Mouse (Mus musculus) 3T3-L1 (cell line): Measurements from ENCODE around the gene Selenof.
A peak's percentile ranks its signal among the peaks of the same experiment; 100 is the strongest.

Experiments used
- DNase-seq: peaks from one replicate; pipeline ENCODE4 v3.0.0-alpha.2; 2015; ENCODE audit warnings: low read depth, low spot score

The Selenof gene

DNA sequence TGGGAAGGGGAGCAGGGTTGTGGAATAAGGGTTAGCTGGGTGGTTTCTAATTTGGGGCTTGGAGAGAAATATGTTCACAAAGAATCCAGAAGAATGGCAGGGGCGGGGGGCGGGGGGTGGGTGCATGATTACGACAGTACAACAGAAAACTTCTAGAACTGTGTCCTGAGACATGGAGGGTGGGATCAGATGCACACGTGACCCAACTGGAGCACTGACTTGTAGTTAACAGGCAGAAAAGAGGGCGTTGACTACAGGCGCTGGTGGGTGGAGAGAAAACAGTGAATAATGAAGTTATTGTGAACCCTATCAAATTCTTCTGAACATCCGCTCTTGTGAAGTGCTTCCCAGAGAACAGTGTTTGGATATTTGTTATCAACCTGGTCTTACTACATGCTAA lies 6.2 kb upstream of the Selenof start:
- DNase-seq = no peak

- DNase-seq = peak; percentile 79
Measured at GRCm38 (mm10) chr3:144565212-144565611, 4.9 kb upstream of the Selenof start.

- DNase-seq = peak; percentile 52
Measured at GRCm38 (mm10) chr3:144568861-144569361, 1.2 kb upstream of the Selenof start.

GRCm38 (mm10) chr3:144569401-144569971 lies 618 bp upstream of the Selenof start:
- DNase-seq = peak; percentile 54

DNA sequence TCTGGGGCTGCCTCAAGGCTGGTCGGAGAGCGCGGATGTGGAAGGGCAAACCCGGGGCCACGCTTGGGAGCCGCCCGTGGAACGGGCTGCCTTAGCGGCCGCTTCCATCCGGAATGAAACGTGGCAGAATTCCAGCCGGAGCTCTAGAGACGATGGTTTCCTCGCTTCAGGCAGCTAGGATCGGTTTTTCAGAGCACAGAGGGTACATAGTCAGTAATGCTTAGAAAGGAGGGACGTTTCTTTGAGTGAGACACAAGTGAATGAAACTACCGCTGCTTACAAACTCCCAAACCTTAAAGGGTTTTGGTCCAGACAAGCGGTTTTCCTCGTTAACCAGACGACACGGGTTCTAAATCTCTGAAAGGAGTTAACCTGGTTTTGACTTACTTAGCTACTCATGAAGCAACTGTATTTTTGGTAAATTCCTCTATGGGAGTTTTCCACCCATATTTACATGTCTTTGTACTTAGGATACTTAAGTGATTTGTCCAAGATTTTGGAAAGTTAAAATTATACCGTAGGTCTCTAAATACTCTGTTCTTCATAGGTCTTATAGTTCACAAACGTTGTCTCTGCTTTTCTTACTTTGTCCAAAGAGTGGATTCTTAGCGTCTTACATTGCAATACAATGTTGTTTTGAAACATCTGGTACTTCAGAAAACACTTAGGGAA lies 848 bp downstream of the Selenof start:
- peak; percentile 82 for DNase-seq

DNA sequence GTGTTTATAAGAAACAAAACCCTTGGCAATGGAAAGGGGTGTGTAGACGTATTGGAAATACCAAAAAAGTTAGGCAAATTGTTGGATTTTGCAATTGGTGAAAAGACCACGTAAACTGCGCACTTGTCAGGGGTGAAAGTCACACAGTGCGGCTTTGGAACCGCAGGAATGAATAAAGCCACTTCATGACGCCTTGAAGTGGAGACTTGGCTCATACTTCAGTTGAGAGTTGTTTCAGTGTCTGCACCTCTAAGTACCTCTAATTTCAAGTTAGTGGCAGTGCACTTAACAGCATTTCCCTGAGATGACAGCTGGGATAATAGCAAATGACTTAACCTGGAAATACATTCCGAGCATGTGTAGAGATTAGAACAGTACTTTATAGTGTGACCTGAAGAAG lies 4.2 kb downstream of the Selenof start:
- no peak for DNase-seq

DNA sequence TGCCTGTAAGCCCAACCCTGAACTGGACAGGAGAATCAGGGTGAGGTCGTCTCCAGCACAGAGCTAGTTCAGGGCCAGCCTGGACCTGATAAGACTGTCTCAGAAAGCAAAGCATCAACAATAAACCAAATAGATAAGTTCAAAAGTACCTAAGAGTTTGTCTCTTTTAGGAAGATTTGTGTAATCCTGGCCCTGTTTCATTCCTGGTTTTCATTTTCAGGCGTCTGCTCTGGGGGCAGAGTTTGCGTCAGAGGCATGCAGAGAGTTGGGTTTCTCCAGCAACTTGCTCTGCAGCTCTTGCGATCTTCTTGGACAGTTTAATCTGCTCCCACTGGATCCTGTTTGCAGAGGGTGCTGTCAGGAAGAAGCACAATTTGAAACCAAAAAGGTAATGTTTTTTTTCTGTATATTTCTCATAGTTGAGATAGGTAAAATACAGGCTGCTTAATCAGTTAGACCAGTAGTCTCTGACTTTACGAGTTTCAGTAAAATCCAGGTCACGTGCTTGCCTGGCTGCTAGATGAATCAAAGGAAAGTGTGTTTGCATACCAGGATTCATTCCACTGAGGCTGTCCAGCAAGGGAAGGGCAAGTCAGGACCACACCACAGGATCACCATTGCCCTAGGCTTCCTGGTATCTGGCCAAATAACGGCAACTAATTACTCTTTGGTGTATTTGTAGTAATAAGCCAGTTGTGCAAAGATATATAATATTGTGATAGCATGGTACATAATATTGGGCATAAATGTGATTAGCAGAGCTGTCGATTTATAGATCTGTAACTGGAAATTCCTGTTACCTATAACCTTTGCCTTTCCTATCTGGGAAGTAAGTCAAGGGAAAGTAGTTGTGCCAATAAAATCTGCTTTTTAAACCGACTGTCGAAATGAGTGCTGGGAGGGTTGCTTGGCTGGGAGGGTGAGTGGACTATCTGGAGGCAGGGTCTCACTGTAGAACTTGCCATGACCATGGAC lies 7.5 kb downstream of the Selenof start:
- DNase-seq = peak; percentile 53

- DNase-seq = peak; percentile 78
Measured at GRCm38 (mm10) chr3:144578921-144579320, 8.8 kb downstream of the Selenof start.

DNA sequence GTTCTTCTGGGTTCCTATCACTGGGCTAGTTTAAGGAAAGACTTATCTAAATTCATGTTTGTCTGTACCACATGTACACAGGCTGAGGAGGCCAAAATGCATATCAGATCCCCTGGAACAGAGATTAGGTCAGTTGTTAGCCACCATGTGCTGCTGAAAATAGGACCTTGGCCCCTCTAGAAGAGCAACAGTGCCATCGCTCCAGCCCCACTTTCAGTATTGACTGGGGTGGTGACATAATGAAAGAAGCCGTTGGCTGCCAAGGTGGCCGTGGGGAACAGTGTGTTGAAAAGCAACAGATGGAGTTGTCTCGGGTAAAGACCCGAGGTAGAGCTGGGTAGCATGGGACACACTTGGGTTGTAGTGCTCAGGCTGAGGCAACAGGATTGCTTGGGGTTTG lies 9.7 kb downstream of the Selenof start:
- no peak for DNase-seq

- no peak for DNase-seq
Measured at GRCm38 (mm10) chr3:144580281-144580680, 10.2 kb downstream of the Selenof start.

DNA sequence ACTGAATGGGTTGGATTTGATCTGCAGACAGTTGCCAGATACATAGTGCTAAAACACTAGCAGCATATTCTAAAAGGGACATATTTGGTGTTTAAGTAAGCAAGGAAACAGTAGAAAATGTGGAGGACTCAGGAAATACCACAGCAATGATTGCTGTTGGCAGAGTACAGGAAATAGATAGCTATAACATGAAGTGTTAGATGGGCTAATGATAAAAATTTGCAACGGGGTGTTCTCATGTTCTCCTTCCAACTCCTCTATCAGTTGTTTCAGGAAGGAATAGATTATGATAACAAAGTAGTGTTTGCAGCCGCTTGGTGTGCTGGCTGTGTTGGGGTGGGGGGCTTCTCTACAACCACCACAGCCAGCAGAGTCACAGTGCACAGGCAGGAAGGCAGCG lies 11.7 kb downstream of the Selenof start:
- no peak for DNase-seq

DNA sequence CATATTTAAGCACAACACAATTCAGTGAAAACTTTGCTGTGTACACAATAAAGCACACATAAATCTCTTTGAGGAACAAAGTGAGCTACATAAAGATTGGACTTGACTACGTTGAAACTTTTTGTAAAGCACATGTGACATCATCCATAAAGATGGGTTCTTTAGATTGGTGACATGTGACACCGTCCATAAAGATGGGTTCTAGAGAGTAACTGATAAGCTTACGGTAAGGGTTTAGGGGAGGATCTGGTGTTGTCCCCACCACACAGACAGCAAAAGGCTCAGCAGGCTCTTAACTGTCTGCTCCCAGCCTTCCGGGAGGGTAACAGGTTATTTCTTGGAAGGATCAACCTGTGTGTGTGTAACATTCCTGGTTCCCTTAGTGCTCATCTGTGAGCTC lies 12.2 kb downstream of the Selenof start:
- DNase-seq = no peak

DNA sequence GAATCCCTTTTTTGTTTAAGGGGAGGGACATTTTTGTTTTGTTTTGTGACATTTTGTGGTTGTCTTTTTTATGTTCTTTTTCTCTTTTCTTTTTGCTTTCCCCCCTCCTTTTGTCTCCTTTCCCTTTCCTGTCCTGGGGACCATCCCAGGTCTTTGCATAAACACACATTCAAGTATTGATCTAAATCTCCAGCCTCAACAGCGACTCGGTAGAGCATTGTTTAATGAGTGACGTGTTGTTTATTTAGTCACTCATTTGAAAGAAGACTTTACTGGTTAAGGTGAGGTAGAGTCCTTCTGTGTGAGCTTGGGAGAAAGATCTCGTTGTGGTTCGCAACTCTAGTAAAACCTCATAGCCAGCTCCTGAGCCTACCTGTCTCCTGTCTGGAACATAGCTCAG lies 13.7 kb downstream of the Selenof start:
- DNase-seq = no peak

DNA sequence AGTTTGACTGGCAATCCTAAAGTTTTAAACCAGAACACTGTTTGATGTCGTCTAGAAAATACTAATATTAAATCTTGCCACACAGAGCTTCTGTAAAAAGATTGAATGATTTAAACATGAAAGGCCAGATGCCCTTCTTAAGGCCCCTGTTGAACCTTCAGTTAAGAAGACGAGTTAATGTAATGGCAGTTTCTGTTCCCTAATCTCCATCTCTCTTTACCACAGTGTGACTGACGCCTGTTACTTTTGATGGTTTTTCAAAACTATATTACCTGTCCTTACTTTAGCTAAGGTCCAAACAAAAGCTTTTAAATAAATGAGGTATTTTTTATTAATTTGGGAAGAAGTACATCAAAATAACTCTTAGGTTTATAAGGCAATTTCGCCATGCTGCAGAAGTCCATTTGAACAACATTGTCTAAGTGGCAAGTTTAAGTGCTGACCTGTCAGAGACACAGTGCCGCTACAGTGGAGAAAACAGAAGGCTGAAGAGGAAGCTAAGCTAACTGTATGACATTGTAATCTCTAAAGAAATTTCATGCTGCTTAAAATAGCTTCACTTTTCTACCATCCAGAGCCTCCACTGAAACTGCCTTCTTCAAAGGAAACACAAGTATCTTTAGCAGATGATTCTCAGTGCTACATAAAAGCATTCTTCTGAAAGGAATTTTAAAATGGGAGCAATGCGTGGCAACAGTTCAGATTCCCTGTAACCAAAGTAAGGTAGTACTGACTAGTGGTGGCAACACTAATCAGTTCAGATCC lies 14.9 kb downstream of the Selenof start:
- no peak for DNase-seq

- peak; percentile 22 for DNase-seq
Measured at GRCm38 (mm10) chr3:144586731-144587130, 16.6 kb downstream of the Selenof start.

- DNase-seq = peak; percentile 61
Measured at GRCm38 (mm10) chr3:144589189-144589890, 19.2 kb downstream of the Selenof start.

DNA sequence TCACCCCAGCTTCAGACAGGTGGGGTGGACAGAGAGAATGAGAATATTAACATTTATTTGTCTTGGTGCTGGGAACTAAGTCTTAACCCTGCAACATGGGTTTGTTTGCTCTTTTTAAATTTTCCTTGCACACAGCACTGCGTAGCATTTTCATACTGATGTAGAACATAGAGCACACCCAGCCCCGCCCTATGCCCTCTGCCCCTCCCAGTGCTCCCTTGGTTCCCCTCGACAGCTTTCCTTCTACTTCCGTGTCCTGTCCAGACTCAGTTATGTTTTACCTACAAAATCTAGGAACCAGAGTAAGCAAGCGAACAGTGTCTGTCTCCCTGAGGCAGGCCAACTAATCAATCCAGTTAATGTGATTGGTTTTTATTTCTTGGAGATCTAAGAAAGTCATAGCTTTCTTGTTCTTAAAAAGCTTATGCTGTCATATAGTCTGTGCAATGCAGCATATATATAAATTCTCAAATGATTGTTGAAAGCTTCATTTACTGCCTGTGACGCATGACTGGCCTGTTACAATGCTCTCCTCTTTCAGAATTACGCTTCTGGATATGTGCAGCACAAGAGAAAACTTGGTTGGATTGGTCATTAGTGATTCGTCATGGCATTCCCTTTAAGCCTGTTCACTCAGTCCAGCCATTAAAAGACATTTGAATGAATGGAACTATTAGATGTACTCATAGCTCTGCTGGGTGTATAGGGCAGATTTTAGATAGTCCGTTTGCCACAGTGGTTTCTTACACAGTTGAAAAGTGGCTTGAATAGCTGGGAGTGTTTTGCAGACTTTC lies 23.1 kb downstream of the Selenof start:
- no peak for DNase-seq

- DNase-seq = no peak
Measured at GRCm38 (mm10) chr3:144597121-144597520, 27.0 kb downstream of the Selenof start.

DNA sequence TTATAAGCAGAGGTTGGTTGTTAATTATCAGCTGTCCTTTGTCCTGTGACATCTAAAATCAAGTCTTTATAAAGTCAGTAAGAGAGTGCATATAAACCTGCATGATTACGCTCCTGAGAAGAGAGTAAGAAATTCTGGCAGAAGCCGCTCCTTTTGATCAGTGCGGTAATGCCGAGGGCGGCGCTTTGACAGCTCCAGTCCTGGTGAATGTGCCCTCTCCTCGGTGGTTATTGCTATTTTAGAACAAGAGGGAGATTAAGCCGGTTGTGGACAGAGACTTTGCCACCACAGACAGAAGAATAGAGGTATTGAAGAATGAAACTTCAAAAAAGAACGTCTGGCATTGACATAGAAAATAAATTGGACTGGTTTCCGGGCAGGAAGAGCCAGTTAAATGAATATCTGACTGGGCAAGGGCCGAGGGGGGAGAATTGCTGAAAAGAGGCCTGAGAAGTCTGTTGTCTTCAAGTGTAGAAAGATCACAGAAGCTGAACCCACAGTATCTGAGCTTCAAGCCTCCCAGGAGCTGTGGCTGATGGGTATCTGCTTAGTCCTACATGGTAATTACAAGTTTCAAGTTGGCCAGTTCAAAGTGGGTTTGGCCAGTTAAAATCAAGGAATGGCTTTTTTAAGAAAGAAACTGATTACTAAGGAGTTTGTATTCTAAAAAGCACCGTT lies 27.8 kb downstream of the Selenof start:
- no peak for DNase-seq
